ENCODE assay signal across 9 mouse cellular contexts in genomic region chr8:57340840-57341540, GRCm38 (mm10). TPM values are rescaled to one million over a fixed set of nuclear protein-coding genes. Genes with fewer than 3 reads are reported as not detected.
DNase-seq lines count a peak whose midpoint lies in the region; ATAC-seq lines count a peak whose summit lies in the region.
"Had no signal": no experiment of that assay in that cellular context is flagged by ENCODE, and none has a peak within 500 bp of the region (broad histone marks: within the 10 kb centered on the region; RNA-seq: fewer than 3 reads in every experiment).

No protein-coding gene starts in this region.

- peaks cover 6% of the 10 kb centered on the region; the same call in 1 of the 2 replicates for H3K4me1 ChIP-seq in embryonic facial prominence, embryonic 14.5 days (ENCODE audit: control insufficient read depth, insufficient read depth, low read length)
- peaks cover 6% of the 10 kb centered on the region for H3K4me1 ChIP-seq in hindbrain, embryonic 10.5 days (replicated peaks)
- peaks cover 5% of the 10 kb centered on the region for H3K4me1 ChIP-seq in midbrain, embryonic 13.5 days (replicated peaks)

- H3K27me3 ChIP-seq in embryonic facial prominence, embryonic 14.5 days (replicated peaks; ENCODE audit: control insufficient read depth, insufficient read depth, low read length): peaks cover 100% of the 10 kb centered on the region
- peaks cover 100% of the 10 kb centered on the region for H3K27me3 ChIP-seq in hindbrain, embryonic 10.5 days (ENCODE audit: insufficient read depth, poor library complexity, severe bottlenecking)
- H3K27me3 ChIP-seq in midbrain, embryonic 13.5 days: peaks cover 100% of the 10 kb centered on the region

- peak overlapping the region; percentile 34 for H3K4me3 ChIP-seq in embryonic facial prominence, embryonic 14.5 days (ENCODE audit: low read depth, low read length)
- peak overlapping the region; percentile 40 for H3K4me3 ChIP-seq in hindbrain, embryonic 10.5 days
- peak overlapping the region; percentile 12 for H3K4me3 ChIP-seq in midbrain, embryonic 13.5 days (replicated peaks)

- ATAC-seq in embryonic facial prominence, embryonic 14.5 days (ENCODE audit: low read depth): peak; percentile 24; the same call in 1 of the 2 replicates
- peak; percentile 55; the same call in 1 of the 2 replicates for ATAC-seq in midbrain, embryonic 13.5 days

- no peaks in the 10 kb centered on the region for H3K36me3 ChIP-seq in embryonic facial prominence, embryonic 14.5 days (ENCODE audit: control insufficient read depth, insufficient read depth, low read length)
- H3K36me3 ChIP-seq in hindbrain, embryonic 10.5 days: no peaks in the 10 kb centered on the region
- no peaks in the 10 kb centered on the region for H3K36me3 ChIP-seq in midbrain, embryonic 13.5 days

- peak overlapping the region; percentile 70 for H3K27ac ChIP-seq in embryonic facial prominence, embryonic 14.5 days (replicated peaks; ENCODE audit: low read depth, low read length)
- no peak overlapping the region for H3K27ac ChIP-seq in hindbrain, embryonic 10.5 days
- H3K27ac ChIP-seq in midbrain, embryonic 13.5 days: no peak overlapping the region

- H3K9ac ChIP-seq in embryonic facial prominence, embryonic 14.5 days (ENCODE audit: low read depth, low read length): peak overlapping the region; percentile 54
- H3K9ac ChIP-seq in midbrain, embryonic 13.5 days (replicated peaks): no peak overlapping the region

- H3K4me2 ChIP-seq in embryonic facial prominence, embryonic 14.5 days (ENCODE audit: low read depth, low read length): peak overlapping the region; percentile 51
- peak overlapping the region; percentile 35 for H3K4me2 ChIP-seq in midbrain, embryonic 13.5 days (replicated peaks)

- H3K9me3 ChIP-seq in embryonic facial prominence, embryonic 14.5 days (ENCODE audit: control insufficient read depth, low read length): no peaks in the 10 kb centered on the region
- no peaks in the 10 kb centered on the region for H3K9me3 ChIP-seq in hindbrain, embryonic 10.5 days
- no peaks in the 10 kb centered on the region for H3K9me3 ChIP-seq in midbrain, embryonic 13.5 days

- WGBS in embryonic facial prominence, embryonic 14.5 days: 1% methylated on average over 39 of the region's 41 CpGs
- under 1% methylated on average over 41 of the region's 41 CpGs for WGBS in hindbrain, embryonic 10.5 days
- WGBS in midbrain, embryonic 13.5 days: 2% methylated on average over 41 of the region's 41 CpGs

- DNase-seq in heart, adult 11 months: peak; percentile 97
- no peak for DNase-seq in heart, adult 8-10 months (ENCODE audit: low spot score)
- DNase-seq in embryonic facial prominence, embryonic 14.5 days (ENCODE audit: low spot score): no peak
- peak; percentile 59 for DNase-seq in hindbrain, embryonic 10.5 days (ENCODE audit: low spot score)
- no peak for DNase-seq in frontal cortex, postnatal 25 days (ENCODE audit: low spot score in 2 of 2)
- no peak for DNase-seq in layer of hippocampus, postnatal 36 days
- DNase-seq in cerebellum, postnatal 36 days: no peak
- DNase-seq: lung, postnatal 36 days had no signal

RNA-seq across cellular contexts. Expression of gene Hand2, which starts 20.2 kb away (rescaled TPM):
- 10 to 100 TPM; 43.0 to 58.5 (median 52.6) TPM for total RNA-seq in heart, adult 8-10 months (2022)
- 2.9 and 3.6 TPM in 2 replicates for polyA plus RNA-seq in embryonic facial prominence, embryonic 14.5 days (2014; fragmentation: Nextera tagmentation; extraction: Ambion mirVana)
- 0.20 TPM in 1 of 2 replicates, not detected in the other for polyA plus RNA-seq in hindbrain, embryonic 10.5 days (2016; fragmentation: Nextera tagmentation; extraction: Ambion mirVana)
- polyA plus RNA-seq in midbrain, embryonic 13.5 days (2015; fragmentation: Nextera tagmentation; extraction: Ambion mirVana): not detected in 2 replicates
- total RNA-seq in layer of hippocampus, postnatal 36 days (2021): not detected

Comparison
In these comparisons a context has a peak if more than half of its experiments do, and no peak if none do; other contexts are left out.
1. DNase-seq: peak in heart, adult 11 months (single experiment) and hindbrain, embryonic 10.5 days (single experiment); none in heart, adult 8-10 months (single experiment), embryonic facial prominence, embryonic 14.5 days (single experiment), frontal cortex, postnatal 25 days (0 of 2), layer of hippocampus, postnatal 36 days (0 of 2) and cerebellum, postnatal 36 days (0 of 2).
2. Peak in every context shown above with its lines, with median percentiles within 50 percentile points of each other: H3K4me3 ChIP-seq.